Mouse (Mus musculus): ENCODE measurements around the gene Olfr1274-ps.
"Not testable (repeated sequence)": the region's sequence is repeated elsewhere in the genome, so short reads cannot be mapped to it uniquely, and the experiment has no call there.

Gene Olfr1274-ps

DNA sequence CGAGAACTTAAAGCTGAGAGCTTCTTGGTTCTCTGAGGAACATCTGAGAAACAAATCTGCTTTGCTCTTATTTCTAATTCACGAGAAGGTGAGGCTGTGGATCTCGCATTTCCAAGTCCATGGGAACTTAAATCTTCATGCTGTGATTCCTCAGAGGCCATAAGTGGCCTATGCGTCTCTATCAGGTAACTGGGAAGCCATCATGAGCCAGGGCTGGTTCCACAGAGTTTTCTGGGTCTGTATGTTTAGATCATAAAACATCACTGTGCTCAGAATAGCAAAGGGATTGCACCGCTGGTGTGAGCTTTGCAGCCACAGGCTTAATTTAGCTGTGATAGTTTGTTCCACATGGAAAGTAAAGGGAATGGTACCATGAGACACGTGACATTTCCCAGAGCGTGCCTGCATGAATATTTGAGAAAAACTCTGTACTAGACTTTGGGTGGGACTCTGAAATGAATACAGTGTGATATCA, at the start of gene Olfr1274-ps:
Gene Olfr1274-ps (plus strand): TSS at position 51 of the 475 bp plus-strand sequence.
- not testable (repeated sequence) for DNase-seq (ENCODE audit: low read depth, low spot score)

DNA sequence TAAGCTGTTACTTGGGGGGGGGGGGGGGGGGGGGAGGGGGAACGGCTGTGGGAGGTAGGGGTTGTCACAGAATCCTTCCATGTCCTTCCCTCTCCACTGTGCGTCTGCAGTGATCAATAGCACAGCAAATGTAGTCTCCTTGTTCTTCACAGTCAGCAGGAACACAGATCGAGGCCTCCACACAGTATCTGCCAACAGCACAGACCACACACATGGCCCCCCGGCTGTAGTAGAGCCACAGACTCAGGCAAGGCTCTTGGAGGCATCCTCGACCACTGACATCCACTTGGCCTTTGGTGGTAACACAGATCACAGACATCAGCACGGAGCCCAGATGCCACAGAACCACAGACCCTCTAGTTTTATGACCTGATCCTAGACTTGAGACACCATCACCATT, 47.4 kb upstream of the Olfr1274-ps start:
- not testable (repeated sequence) for DNase-seq (ENCODE audit: low read depth, low spot score)

DNA sequence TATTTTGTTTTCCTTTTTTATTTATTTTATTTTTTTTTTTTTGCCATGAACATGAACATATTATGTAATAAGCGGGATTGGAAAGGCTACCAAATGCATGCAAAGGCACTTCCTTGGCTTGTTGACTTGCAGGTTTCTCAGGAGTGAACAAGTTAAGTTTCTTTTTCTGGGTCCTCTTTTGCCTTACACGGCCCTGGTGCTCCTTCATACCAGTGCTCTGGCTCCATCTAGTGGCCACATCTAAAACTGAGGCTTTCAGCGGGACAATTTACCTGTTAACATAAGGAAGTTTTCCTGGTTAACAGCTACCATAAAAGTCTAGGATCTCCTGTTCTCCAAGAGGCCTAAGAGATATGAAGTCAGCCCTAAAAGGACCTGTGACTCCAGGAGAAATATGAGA, 46.9 kb upstream of the Olfr1274-ps start:
- DNase-seq (ENCODE audit: low read depth, low spot score): not testable (repeated sequence)

DNA sequence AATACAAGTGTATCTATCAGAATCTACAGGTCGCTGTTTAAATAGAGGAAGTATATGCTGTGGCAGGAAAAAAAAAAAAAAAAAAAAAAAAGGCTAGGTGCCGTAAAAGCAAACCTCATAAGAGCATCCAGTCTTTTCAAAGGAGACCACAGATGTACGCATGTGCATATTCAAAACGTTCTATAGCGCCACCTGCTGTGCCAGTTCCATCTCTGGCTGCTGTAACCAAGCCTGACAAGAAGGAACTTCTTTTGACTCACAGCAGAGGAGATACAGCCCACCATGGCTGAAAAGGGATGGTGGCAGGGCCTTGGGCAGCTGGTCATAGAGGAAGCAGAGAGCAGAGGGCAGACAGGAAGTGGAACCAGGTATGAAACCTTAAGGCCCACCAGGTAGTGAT, 39.3 kb upstream of the Olfr1274-ps start:
- DNase-seq (ENCODE audit: low read depth, low spot score): not testable (repeated sequence)

DNA sequence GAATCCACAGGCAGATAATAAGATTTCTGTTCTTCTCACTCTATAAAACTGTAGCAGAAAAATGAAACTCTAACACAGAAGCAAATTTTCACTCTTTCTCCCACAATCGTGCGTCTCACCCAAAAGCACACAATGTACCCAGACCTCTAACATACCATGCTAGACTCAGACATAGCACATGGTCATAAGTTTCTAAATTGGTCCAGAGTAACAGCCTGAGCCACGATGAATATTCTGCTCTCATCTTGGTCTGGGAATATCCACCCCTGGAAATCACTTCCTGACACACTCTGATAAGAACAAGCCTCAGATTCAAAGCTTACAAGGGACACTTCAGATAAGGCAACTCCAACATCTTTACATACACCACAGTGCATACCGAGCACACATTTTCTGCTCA, 38.3 kb upstream of the Olfr1274-ps start:
- not testable (repeated sequence) for DNase-seq (ENCODE audit: low read depth, low spot score)

DNA sequence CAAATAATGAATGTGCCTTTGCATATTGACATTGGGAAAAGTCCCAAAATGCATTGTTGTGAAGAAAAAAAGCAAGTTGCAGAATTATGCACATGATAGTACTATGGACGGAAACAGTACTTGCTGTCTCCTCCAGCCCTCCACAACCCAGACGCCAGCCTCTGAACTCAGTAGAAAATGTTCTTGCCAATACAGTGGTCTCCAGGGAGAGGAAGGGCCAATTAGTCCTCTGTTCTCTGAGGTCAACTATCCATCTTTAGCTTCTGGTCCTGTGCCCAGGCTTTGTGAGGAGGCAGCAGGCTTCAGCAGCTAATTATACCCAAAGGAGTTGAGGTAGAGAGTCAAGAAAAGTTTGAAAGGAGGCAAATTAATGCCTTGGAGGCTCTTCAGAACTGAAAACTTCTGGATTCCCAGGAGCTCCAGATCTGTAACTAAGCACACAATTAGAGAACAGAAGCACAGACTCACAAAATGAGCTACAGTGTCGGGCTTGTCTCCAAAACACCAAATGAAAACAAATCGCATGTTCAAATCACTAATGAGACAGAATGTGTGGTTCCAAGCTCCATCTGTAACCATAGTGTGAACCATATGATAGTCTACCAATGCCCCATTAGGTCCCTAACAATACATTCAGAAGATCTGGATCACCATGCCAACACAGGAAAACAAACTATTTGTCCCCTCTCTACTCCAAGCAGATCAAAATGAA, 15.8 kb downstream of the Olfr1274-ps start:
- DNase-seq (ENCODE audit: low read depth, low spot score): not testable (repeated sequence)

DNA sequence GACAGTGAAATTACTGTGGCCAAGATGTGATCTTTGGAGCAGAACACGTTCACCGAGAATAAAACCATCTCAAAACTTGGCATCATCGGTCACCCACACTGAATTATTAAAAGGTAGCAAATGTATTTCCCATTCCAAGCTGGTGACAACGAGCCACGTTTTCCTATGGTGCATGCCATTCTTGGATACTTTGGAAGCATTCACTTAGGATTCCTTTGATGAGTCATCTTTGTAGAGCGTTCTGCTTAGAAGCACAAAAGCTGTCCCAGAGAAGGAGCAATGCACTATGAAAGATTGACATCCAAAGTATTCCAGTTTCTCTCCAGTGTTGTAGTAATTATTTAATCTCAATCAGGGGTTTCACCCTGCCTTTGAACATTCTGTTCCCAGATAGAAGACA, 23.8 kb downstream of the Olfr1274-ps start:
- not testable (repeated sequence) for DNase-seq (ENCODE audit: low read depth, low spot score)

DNA sequence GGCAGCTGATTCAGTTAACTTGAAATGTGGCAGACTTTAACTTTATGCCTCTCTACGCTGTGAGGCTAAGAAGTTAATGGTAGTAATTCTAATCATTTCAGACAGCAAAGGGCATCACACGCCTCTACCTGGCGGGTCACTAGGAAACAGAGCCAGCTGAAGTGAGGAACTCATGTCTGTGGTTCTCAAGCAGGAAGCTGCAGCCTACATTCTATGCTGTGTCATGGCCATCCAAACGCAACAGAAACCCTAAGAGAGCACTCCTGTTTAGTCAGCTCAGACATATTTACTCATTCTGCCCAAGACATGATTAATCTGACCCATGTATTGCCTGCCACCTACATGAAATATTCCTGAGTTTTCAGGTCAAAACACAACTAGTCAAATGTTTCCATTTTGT, 26.5 kb downstream of the Olfr1274-ps start:
- not testable (repeated sequence) for DNase-seq (ENCODE audit: low read depth, low spot score)

DNA sequence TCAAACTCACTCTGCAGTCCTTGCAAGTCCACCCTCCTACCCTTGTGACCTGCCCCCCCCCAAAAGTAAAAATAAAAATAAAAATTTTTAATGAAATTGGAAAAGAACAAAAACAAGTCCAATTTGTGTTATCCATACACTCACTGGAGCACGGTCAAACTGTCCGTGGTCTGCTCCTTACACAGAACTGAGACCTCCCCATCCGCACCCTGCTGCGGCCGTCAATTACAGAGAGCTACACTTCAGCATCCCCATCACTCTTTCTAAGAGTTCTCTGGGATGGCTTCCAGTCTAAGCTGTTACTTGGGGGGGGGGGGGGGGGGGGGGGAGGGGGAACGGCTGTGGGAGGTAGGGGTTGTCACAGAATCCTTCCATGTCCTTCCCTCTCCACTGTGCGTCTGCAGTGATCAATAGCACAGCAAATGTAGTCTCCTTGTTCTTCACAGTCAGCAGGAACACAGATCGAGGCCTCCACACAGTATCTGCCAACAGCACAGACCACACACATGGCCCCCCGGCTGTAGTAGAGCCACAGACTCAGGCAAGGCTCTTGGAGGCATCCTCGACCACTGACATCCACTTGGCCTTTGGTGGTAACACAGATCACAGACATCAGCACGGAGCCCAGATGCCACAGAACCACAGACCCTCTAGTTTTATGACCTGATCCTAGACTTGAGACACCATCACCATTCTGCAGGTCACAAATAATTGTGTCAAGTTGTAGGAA, 30.7 kb downstream of the Olfr1274-ps start:
- not testable (repeated sequence) for DNase-seq (ENCODE audit: low read depth, low spot score)

DNA sequence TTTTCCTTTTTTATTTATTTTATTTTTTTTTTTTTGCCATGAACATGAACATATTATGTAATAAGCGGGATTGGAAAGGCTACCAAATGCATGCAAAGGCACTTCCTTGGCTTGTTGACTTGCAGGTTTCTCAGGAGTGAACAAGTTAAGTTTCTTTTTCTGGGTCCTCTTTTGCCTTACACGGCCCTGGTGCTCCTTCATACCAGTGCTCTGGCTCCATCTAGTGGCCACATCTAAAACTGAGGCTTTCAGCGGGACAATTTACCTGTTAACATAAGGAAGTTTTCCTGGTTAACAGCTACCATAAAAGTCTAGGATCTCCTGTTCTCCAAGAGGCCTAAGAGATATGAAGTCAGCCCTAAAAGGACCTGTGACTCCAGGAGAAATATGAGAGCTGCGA, 31.3 kb downstream of the Olfr1274-ps start:
- not testable (repeated sequence) for DNase-seq (ENCODE audit: low read depth, low spot score)

DNA sequence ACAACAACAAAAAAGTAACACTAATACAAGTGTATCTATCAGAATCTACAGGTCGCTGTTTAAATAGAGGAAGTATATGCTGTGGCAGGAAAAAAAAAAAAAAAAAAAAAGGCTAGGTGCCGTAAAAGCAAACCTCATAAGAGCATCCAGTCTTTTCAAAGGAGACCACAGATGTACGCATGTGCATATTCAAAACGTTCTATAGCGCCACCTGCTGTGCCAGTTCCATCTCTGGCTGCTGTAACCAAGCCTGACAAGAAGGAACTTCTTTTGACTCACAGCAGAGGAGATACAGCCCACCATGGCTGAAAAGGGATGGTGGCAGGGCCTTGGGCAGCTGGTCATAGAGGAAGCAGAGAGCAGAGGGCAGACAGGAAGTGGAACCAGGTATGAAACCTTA, 39.0 kb downstream of the Olfr1274-ps start:
- not testable (repeated sequence) for DNase-seq (ENCODE audit: low read depth, low spot score)

DNA sequence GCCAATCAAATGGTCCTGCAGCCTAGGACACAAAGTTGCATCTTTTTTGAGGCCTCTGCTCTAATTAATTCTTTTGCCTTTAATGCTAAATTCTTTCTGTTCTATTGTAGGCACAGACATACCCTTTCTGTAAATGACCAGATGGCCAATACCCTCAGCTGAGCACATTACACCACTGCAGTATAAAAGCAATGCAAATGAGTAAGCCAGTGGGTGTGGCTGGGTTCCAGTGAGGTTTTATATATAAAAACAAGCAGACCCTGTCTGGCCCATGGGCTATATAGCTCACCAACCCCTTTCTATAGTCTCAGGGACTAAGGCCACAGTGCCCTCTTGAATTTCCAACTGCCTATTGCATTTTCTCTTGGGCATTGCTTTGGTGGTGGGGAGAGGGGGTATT, 41.7 kb downstream of the Olfr1274-ps start:
- not testable (repeated sequence) for DNase-seq (ENCODE audit: low read depth, low spot score)

DNA sequence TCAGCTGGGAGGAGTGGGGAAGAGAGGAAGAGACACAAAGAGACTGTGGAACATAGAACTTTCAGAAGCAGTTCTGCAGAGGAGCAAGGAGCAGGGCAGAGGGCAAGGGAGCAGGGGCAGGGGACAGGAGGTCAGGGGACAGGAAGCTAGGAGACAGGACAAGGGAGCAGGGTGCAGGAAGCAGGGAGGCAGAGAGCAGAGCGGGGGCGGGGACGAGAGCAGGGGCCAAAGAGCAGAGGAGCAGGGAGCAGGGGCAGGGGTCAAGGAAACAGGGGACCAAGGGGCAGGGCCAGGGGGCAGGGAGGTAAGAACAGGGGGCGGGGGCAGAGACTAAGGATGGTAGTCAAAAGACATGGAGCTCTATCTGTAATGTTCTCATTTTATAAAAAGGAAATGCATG, 43.3 kb downstream of the Olfr1274-ps start:
- DNase-seq (ENCODE audit: low read depth, low spot score): not testable (repeated sequence)

DNA sequence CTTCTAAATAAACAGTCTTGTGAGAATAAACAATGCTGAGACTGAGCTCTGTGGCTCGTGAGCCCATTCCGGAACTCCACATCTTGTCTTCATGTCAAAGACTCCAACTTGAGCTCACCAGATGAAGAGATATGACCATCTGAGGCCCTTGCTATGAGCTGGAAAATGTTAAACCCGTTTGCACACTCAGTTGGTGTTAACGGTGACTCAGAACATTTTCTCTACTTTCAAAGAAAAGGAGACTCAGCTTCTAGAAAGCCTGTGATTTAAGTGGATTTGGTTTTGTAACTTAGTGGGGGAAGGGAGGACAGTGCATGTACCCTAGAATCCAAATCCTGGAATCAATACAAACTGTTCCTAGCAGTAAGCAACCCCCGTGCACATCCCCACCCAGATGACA, 45.3 kb downstream of the Olfr1274-ps start:
- no peak for DNase-seq (ENCODE audit: low read depth, low spot score)

DNA sequence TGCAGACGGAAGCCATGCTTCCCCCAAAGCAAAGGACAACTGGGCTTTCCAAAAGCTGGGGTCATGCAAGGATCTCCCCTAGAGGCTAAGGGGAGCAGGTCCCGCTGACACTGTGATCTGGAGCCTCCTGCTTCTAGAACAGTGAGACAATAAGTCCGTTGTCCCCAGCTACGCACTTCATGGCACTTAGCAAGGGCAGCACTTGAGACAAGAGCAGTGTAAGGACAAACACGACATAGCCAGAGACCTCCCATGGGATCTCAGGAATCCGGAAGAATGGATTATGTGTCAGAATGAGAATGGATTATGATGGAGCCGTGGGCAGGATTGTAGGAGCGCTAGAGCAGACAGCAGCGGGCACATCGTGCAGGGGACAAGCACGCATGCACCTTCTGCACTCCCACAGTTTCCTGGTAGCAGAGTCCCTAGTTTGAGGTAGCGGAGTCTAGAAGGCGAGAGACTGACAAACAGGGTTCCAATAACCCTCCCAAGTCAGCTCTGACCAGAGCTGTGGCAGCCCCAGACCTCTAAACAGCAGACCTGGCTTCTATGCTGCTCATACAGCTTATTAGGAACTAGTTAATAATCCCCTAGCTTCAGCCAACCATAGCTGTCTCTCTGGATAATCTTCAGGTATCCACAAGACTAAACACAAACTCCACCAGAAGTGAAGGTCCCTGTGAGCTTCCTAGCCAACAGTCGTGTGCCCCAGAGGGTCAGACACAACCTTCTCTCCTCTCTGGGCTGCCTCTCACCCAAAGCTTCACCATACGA, 50.7 kb downstream of the Olfr1274-ps start:
- DNase-seq (ENCODE audit: low read depth, low spot score): no peak

DNA sequence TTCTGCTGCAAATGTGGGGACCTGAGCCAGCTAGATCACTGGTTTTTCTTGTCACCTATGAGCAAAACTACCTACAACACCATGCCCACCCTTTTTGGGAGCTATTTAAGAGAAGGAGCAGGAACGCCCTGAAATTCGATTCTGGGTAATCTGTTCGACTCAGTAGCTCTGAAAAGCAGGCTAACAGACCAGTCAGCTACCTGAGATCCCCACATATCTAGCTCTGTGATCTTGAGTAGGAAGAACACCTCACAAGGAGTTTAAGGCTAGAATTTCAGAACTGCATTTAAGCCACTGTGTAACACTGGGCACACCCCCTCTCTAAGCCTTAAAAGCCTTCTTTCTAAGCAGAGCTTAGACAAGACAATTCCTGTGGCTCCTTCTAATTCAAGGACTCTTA, 53.9 kb downstream of the Olfr1274-ps start:
- no peak for DNase-seq (ENCODE audit: low read depth, low spot score)
